Mouse (Mus musculus): ENCODE measurements at regions not wholly inside any gene's neighbourhood (a gene's known extent, or its start where the extent isn't known, plus 50 kb on each side); places are given as distances from the start of the nearest gene placed in this dataset.

GRCm38 (mm10) chr13:51293047-51293446, 115.4 kb upstream of the S1pr3 start:
- TF ChIP-seq GATA1 (IDR thresholded peaks at IDR 0.05; ENCODE audit: borderline replicate concordance, low read length) (no peak), FLI1 (IDR thresholded peaks at IDR 0.05; ENCODE audit: low read length) (no peak)

Data from megakaryocyte, embryonic 14.5 days (primary cell).